Mouse (Mus musculus) midbrain, embryonic 14.5 days (tissue): ENCODE measurements around the gene Lrba. TPM values are rescaled to one million over a fixed set of nuclear protein-coding genes. Genes with fewer than 3 reads are reported as not detected.
A peak's percentile ranks its signal among the peaks of the same experiment; 100 is the strongest.

Experiments used
- ATAC-seq: fragments of 200-750 bp; cut with Nextera tagmentation; 2 replicates; pipeline ENCODE4 v1.8.0; 2017; ENCODE audit warnings: moderate number of reproducible peaks, moderate library complexity; ENCODE audit not compliant: low FRiP score, low TSS enrichment
- DNase-seq: peaks from one replicate; pipeline ENCODE4 v3.0.0-alpha.2; 2015
- H3K27ac ChIP-seq: fragments of 300-500 bp; sonication (generic); replicated peaks from 2 replicates; pipeline ENCODE4 v1.5.1; 2014; ENCODE audit warnings: mild to moderate bottlenecking, low read depth, low read length, moderate library complexity
- H3K27me3 ChIP-seq: fragments of 300-500 bp; sonication (generic); 2 replicates; pipeline ENCODE4 v1.6.1; 2014; ENCODE audit warnings: low read length, control low read depth, mixed read lengths; ENCODE audit not compliant: control insufficient read depth, insufficient read depth
- H3K36me3 ChIP-seq: fragments of 300-500 bp; sonication (generic); 2 replicates; pipeline ENCODE4 v1.6.1; 2014; ENCODE audit warnings: low read length, control low read depth; ENCODE audit not compliant: control insufficient read depth, insufficient read depth
- H3K4me1 ChIP-seq: fragments of 300-500 bp; sonication (generic); 2 replicates; pipeline ENCODE4 v1.6.1; 2014; ENCODE audit warnings: mild to moderate bottlenecking, antibody characterized with exemption, low read length, control low read depth; ENCODE audit not compliant: control insufficient read depth, insufficient read depth
- H3K4me2 ChIP-seq: fragments of 300-500 bp; sonication (generic); 2 replicates; pipeline ENCODE4 v1.6.1; 2014; ENCODE audit warnings: mild to moderate bottlenecking, low read length, moderate library complexity
- H3K4me3 ChIP-seq: fragments of 300-500 bp; sonication (generic); replicated peaks from 2 replicates; pipeline ENCODE4 v1.5.1; 2014; ENCODE audit warnings: low read depth, low read length
- H3K9ac ChIP-seq: fragments of 300-500 bp; sonication (generic); replicated peaks from 2 replicates; pipeline ENCODE4 v1.6.1; 2014; ENCODE audit warnings: mild to moderate bottlenecking, low read length, moderate library complexity
- H3K9me3 ChIP-seq: fragments of 300-500 bp; sonication (generic); 2 replicates; pipeline ENCODE4 v1.6.1; 2016; ENCODE audit warnings: low read length, control low read depth, mixed read lengths; ENCODE audit not compliant: control insufficient read depth
- WGBS: fragments of 180-500 bp; shearing (Covaris S2); extraction: QIAGEN DNeasy Blood & Tissue Kit; methylation state at CpG from one replicate; pipeline ENCODE4 v1.1.7; 2014; 5-methylcytosine and 5-hydroxymethylcytosine counted together
- polyA plus RNA-seq: library from polyadenylated mRNA; unstranded; fragments of >200 nt; fragmentation: Nextera tagmentation; extraction: Ambion mirVana; gene quantifications from 2 replicates; pipeline ENCODE4 v1.2.1, GENCODE M21; 2014

Lrba gene
- polyA plus RNA-seq, 1 experiment from 2014 or later = 10.2 TPM

DNA sequence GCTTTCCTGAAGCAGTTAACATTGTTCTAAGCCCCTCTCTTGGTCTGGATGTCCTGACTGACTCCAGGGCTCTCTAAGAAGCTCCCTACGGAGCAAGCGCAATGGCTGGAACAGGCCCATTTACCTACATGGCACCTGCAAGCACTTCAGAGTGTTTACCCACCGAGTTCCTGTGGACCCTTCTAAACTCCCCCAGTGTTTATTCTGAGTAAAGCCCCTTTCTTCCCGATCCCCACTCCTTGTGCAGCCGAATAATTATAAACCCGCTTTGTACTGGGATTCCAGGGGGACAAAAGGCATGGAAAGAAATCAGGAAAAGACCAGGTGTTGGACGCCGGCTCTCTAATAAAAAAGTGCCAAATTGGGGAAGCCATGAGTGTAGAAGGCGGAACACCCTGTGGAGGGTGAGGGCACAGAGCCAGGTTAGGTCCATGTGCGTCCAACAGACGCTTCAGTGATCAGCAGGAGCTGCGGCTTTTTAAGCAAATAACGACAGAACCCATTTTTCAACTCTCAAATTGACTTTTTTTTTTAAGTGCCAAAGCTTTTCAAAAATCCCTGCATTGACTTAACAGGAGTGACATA, 593.6 kb downstream of the Lrba start:
- no peak overlapping the region for H3K4me2 ChIP-seq
- 48% methylated on average over 13 of the region's 13 CpGs for WGBS
- H3K9me3 ChIP-seq = no peaks in the 10 kb centered on the region
- H3K27ac ChIP-seq = no peak overlapping the region; the same call in 1 of the 2 replicates
- H3K4me3 ChIP-seq = no peak overlapping the region
- H3K27me3 ChIP-seq = no peaks in the 10 kb centered on the region
- peaks cover 29% of the 10 kb centered on the region for H3K36me3 ChIP-seq
- ATAC-seq (no peak), DNase-seq (peak; percentile 47)
- no peak overlapping the region for H3K9ac ChIP-seq
- H3K4me1 ChIP-seq = peaks cover 17% of the 10 kb centered on the region; the same call in 1 of the 2 replicates

- Histone ChIP-seq H3K9ac (no peak overlapping the region), H3K4me1 (peaks cover 17% of the 10 kb centered on the region; the same call in 1 of the 2 replicates), H3K9me3 (no peaks in the 10 kb centered on the region), H3K4me3 (no peak overlapping the region), H3K27me3 (no peaks in the 10 kb centered on the region), H3K36me3 (peaks cover 27% of the 10 kb centered on the region), H3K27ac (no peak overlapping the region), H3K4me2 (no peak overlapping the region)
- no peak for ATAC-seq
- no peak for DNase-seq
- WGBS = 97% methylated on average over 6 of the region's 6 CpGs
Measured at GRCm38 (mm10) chr3:86819372-86819771, 594.9 kb downstream of the Lrba start.

- Histone ChIP-seq H3K27me3 (no peaks in the 10 kb centered on the region), H3K4me3 (no peak overlapping the region), H3K4me1 (peaks cover 17% of the 10 kb centered on the region; the same call in 1 of the 2 replicates), H3K9ac (no peak overlapping the region), H3K27ac (no peak overlapping the region), H3K9me3 (no peaks in the 10 kb centered on the region), H3K36me3 (peaks cover 22% of the 10 kb centered on the region), H3K4me2 (no peak overlapping the region)
- WGBS = 81% methylated on average over 10 of the region's 10 CpGs
- DNase-seq (no peak), ATAC-seq (no peak)
Measured at GRCm38 (mm10) chr3:86820344-86820743, 595.9 kb downstream of the Lrba start.

DNA sequence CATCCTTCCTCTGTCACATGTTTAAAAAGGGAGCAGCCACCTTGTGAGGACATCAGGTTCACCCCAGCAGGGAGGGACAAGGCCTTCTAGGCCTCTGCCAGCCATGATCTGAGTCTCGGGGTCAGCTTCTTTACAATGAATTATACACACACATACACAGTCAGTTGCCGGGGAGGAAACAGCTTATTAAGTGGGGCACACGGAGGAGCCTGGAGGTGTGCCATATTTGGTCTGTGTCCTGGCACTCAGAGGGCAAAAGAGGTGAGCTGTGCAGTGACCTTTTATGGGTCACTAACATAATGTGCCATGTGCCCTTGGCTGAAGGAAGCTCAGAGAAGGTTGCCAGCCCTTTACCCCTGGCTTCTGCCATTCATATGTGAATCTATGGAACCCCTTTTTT, 596.9 kb downstream of the Lrba start:
- ATAC-seq = no peak
- H3K27me3 ChIP-seq = no peaks in the 10 kb centered on the region
- peaks cover 16% of the 10 kb centered on the region for H3K36me3 ChIP-seq
- H3K9me3 ChIP-seq = no peaks in the 10 kb centered on the region
- 60% methylated on average over 3 of the region's 3 CpGs for WGBS
- peaks cover 17% of the 10 kb centered on the region; the same call in 1 of the 2 replicates for H3K4me1 ChIP-seq
- H3K4me3 ChIP-seq = no peak overlapping the region
- no peak overlapping the region for H3K4me2 ChIP-seq
- H3K9ac ChIP-seq = no peak overlapping the region
- DNase-seq = no peak
- no peak overlapping the region for H3K27ac ChIP-seq

DNA sequence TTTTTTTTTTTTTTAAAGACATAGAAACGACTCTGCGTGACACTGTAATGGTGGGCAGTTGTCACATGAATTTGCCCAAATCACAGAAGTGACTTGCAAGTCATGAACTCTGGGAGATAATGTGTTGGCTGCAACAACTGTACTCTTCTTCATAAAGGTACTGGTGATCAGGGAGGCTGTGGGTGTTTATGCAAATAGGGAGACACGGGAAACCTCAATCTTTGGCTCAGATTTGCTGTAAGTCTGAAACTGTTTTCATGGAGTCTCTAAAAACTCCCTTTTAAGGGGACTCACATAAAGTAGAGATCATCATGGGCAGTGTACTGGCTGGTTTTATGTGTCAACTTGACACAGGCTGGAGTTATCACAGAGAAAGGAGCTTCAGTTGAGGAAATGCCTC, 603.0 kb downstream of the Lrba start:
- Histone ChIP-seq H3K27me3 (no peaks in the 10 kb centered on the region), H3K36me3 (peaks cover 28% of the 10 kb centered on the region), H3K27ac (no peak overlapping the region), H3K4me3 (no peak overlapping the region), H3K9ac (no peak overlapping the region), H3K4me2 (no peak overlapping the region), H3K9me3 (no peaks in the 10 kb centered on the region), H3K4me1 (peaks cover 8% of the 10 kb centered on the region; the same call in 1 of the 2 replicates)
- WGBS = 94% methylated on average over 3 of the region's 3 CpGs
- DNase-seq = no peak
- no peak for ATAC-seq

DNA sequence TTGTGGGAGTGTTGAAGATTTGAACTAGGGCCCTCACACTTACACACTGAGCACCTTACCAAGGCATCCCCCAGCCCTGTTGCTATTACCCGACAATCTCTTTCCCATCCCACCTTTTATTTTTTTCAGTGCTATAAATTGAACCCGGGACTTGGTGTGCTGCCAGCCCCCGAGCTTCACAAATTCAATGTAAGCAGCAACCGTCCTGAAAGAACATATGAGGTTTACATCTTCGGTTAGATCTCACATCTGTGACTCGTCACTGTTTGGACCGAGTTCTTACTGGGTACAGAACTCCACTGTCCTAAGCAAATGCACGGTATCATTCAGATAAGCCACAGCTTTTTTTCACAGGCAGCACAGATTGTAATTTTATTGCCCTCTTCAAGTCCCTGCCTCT, 607.6 kb downstream of the Lrba start:
- WGBS = 64% methylated on average over 8 of the region's 8 CpGs
- Histone ChIP-seq H3K27me3 (no peaks in the 10 kb centered on the region), H3K4me1 (peaks cover 18% of the 10 kb centered on the region; the same call in 1 of the 2 replicates), H3K4me2 (no peak overlapping the region), H3K4me3 (no peak overlapping the region), H3K27ac (peak overlapping the region; percentile 41; the same call in 1 of the 2 replicates), H3K9me3 (no peaks in the 10 kb centered on the region), H3K9ac (no peak overlapping the region), H3K36me3 (peaks cover 15% of the 10 kb centered on the region)
- DNase-seq (no peak), ATAC-seq (no peak)

Other genes with a start within 250 kb of the Lrba start
- not detected in 2 replicates for gene Prss48, start 222.2 kb upstream of the Lrba start, polyA plus RNA-seq
- gene Rps3a1, start 82.0 kb upstream of the Lrba start, polyA plus RNA-seq = 659 and 721 TPM in 2 replicates